Mouse (Mus musculus) heart, embryonic 14.5 days (tissue): ENCODE measurements around the gene Zbtb14. TPM values are rescaled to one million over a fixed set of nuclear protein-coding genes. Genes with fewer than 3 reads are reported as not detected.
A peak's percentile ranks its signal among the peaks of the same experiment; 100 is the strongest.

ENCODE experiments used
- ATAC-seq: fragments of 200-750 bp; cut with Nextera tagmentation; 2 replicates; pipeline ENCODE4 v1.8.0; 2017; ENCODE audit warnings: low read depth, moderate TSS enrichment; ENCODE audit not compliant: insufficient number of reproducible peaks, insufficient read depth, low FRiP score
- H3K27ac ChIP-seq, 2 experiments: fragments of 200-500 bp in 1 of 2; fragments of 300-500 bp in 1 of 2; sonication (generic) in 1 of 2; replicated peaks in 1 of 2; 2 replicates each; pipeline ENCODE4 v1.5.1; 2012 to 2014; ENCODE audit warnings: low read depth in 2 of 2, low read length in 2 of 2, control low read depth in 1 of 2, mild to moderate bottlenecking in 1 of 2, mixed read lengths in 1 of 2; ENCODE audit not compliant: control insufficient read depth in 1 of 2, insufficient read depth in 1 of 2
- H3K27me3 ChIP-seq: fragments of 300-500 bp; sonication (generic); 2 replicates; pipeline ENCODE4 v1.6.1; 2014; ENCODE audit warnings: mild to moderate bottlenecking, low read length, control low read depth; ENCODE audit not compliant: control insufficient read depth, insufficient read depth
- H3K36me3 ChIP-seq: fragments of 300-500 bp; sonication (generic); 2 replicates; pipeline ENCODE4 v1.6.1; 2014; ENCODE audit warnings: mild to moderate bottlenecking, control low read depth, low read length, mixed read lengths; ENCODE audit not compliant: control insufficient read depth, insufficient read depth
- H3K4me1 ChIP-seq, 2 experiments: fragments of 200-500 bp in 1 of 2; fragments of 300-500 bp in 1 of 2; sonication (generic) in 1 of 2; 2 replicates each; pipeline ENCODE4 v1.6.1; 2012 to 2014; ENCODE audit warnings: low read length in 2 of 2, control low read depth in 1 of 2, mixed read lengths in 1 of 2; ENCODE audit not compliant: control insufficient read depth in 2 of 2, insufficient read depth in 2 of 2
- H3K4me2 ChIP-seq: fragments of 300-500 bp; sonication (generic); 2 replicates; pipeline ENCODE4 v1.6.1; 2014; ENCODE audit warnings: mild to moderate bottlenecking, low read length
- H3K4me3 ChIP-seq, 2 experiments: fragments of 200-500 bp in 1 of 2; fragments of 300-500 bp in 1 of 2; sonication (generic) in 1 of 2; 2 replicates each; pipeline ENCODE4 v1.5.1; 2012 to 2014; ENCODE audit warnings: low read length in 2 of 2, mild to moderate bottlenecking in 2 of 2, control low read depth in 1 of 2, low read depth in 1 of 2, moderate library complexity in 1 of 2; ENCODE audit not compliant: control insufficient read depth in 1 of 2, insufficient read depth in 1 of 2
- H3K9ac ChIP-seq: fragments of 300-500 bp; sonication (generic); 2 replicates; pipeline ENCODE4 v1.6.1; 2014; ENCODE audit warnings: mild to moderate bottlenecking, low read length
- H3K9me3 ChIP-seq: fragments of 300-500 bp; sonication (generic); 2 replicates; pipeline ENCODE4 v1.6.1; 2016; ENCODE audit warnings: low read length, control low read depth; ENCODE audit not compliant: control insufficient read depth
- WGBS: fragments of 180-500 bp; shearing (Covaris S2); extraction: QIAGEN DNeasy Blood & Tissue Kit; methylation state at CpG from one replicate; pipeline ENCODE4 v1.1.7; 2014; 5-methylcytosine and 5-hydroxymethylcytosine counted together
- polyA plus RNA-seq: library from polyadenylated mRNA; unstranded; fragments of >200 nt; fragmentation: Nextera tagmentation; extraction: Ambion mirVana; gene quantifications from 2 replicates; pipeline ENCODE4 v1.2.1, GENCODE M21; 2014

Zbtb14 gene
- polyA plus RNA-seq, 1 experiment from 2014 or later: 15.0 TPM

GRCm38 (mm10) chr17:69396147-69397033 lies 13.5 kb downstream of the Zbtb14 start:
- H3K9ac ChIP-seq: no peak overlapping the region
- H3K9me3 ChIP-seq: no peaks in the 10 kb centered on the region
- WGBS: 22% methylated on average over 15 of the region's 16 CpGs
- no peaks in the 10 kb centered on the region for H3K27me3 ChIP-seq
- no peak for ATAC-seq
- H3K4me1 ChIP-seq: peaks cover 5 to 13% of the 10 kb centered on the region in 2 experiments; a peak in 3 of 4 replicates
- peaks cover 1% of the 10 kb centered on the region; the same call in 1 of the 2 replicates for H3K36me3 ChIP-seq
- H3K27ac ChIP-seq: 0 out of 4 replicates have a peak overlapping the region, but pooled peaks of 1 of the 2 experiments have one; percentile 39
- peak overlapping the region; percentile 57 for H3K4me2 ChIP-seq
- H3K4me3 ChIP-seq: peak overlapping the region; percentile 16 to 44; a peak in 3 of 4 replicates

GRCm38 (mm10) chr17:69397163-69397562 lies 14.3 kb downstream of the Zbtb14 start:
- H3K4me2 ChIP-seq: no peak overlapping the region; the same call in 1 of the 2 replicates
- no peaks in the 10 kb centered on the region for H3K9me3 ChIP-seq
- no peak overlapping the region for H3K27ac ChIP-seq
- peaks cover 5 to 13% of the 10 kb centered on the region in 2 experiments; a peak in 3 of 4 replicates for H3K4me1 ChIP-seq
- WGBS: 29% methylated on average over 5 of the region's 5 CpGs
- no peak overlapping the region for H3K9ac ChIP-seq
- no peak for ATAC-seq
- H3K36me3 ChIP-seq: no peaks in the 10 kb centered on the region
- no peak overlapping the region for H3K4me3 ChIP-seq
- no peaks in the 10 kb centered on the region for H3K27me3 ChIP-seq

GRCm38 (mm10) chr17:69398092-69398491 lies 15.2 kb downstream of the Zbtb14 start:
- H3K27me3 ChIP-seq: no peaks in the 10 kb centered on the region
- H3K4me3 ChIP-seq: no peak overlapping the region
- ATAC-seq: no peak
- no peak overlapping the region for H3K27ac ChIP-seq
- no peaks in the 10 kb centered on the region for H3K36me3 ChIP-seq
- peaks cover 5 to 13% of the 10 kb centered on the region in 2 experiments; a peak in 3 of 4 replicates for H3K4me1 ChIP-seq
- H3K4me2 ChIP-seq: no peak overlapping the region
- no peaks in the 10 kb centered on the region for H3K9me3 ChIP-seq
- H3K9ac ChIP-seq: no peak overlapping the region

GRCm38 (mm10) chr17:69401146-69401545 lies 18.3 kb downstream of the Zbtb14 start:
- H3K9me3 ChIP-seq: no peaks in the 10 kb centered on the region
- no peak overlapping the region for H3K4me2 ChIP-seq
- H3K4me1 ChIP-seq: peaks cover 4 to 7% of the 10 kb centered on the region in 2 experiments; a peak in 3 of 4 replicates
- H3K27me3 ChIP-seq: no peaks in the 10 kb centered on the region
- 72% methylated on average over 2 of the region's 2 CpGs for WGBS
- ATAC-seq: no peak
- H3K4me3 ChIP-seq: no peak overlapping the region
- H3K36me3 ChIP-seq: no peaks in the 10 kb centered on the region
- no peak overlapping the region for H3K9ac ChIP-seq
- no peak overlapping the region for H3K27ac ChIP-seq

GRCm38 (mm10) chr17:69416163-69416562 lies 33.3 kb downstream of the Zbtb14 start:
- H3K36me3 ChIP-seq: no peaks in the 10 kb centered on the region
- no peak for ATAC-seq
- peak overlapping the region; percentile 83 for H3K4me2 ChIP-seq
- peak overlapping the region; percentile 19 to 96; a peak in 1 of 4 replicates for H3K27ac ChIP-seq
- peak overlapping the region; percentile 94 for H3K9ac ChIP-seq
- H3K9me3 ChIP-seq: no peaks in the 10 kb centered on the region
- no peaks in the 10 kb centered on the region for H3K27me3 ChIP-seq
- H3K4me3 ChIP-seq: peak overlapping the region in 1 of 2 experiments; percentile 82; a peak in 3 of 4 replicates
- H3K4me1 ChIP-seq: 0 out of 4 replicates have a peak, but pooled peaks cover 0 to 5% of the 10 kb centered on the region in 2 experiments

- Histone ChIP-seq H3K9ac (peak overlapping the region; percentile 94), H3K4me3 (peak overlapping the region; percentile 82 to 97), H3K27ac (peak overlapping the region; percentile 96 to 99), H3K27me3 (no peaks in the 10 kb centered on the region), H3K4me2 (peak overlapping the region; percentile 83), H3K4me1 (0 out of 4 replicates have a peak, but pooled peaks cover 0 to 5% of the 10 kb centered on the region in 2 experiments), H3K9me3 (no peaks in the 10 kb centered on the region), H3K36me3 (no peaks in the 10 kb centered on the region)
- under 1% methylated on average over 56 of the region's 56 CpGs for WGBS
- peak; percentile 98 for ATAC-seq
These were observed 34.2 kb downstream of the Zbtb14 start for GRCm38 (mm10) chr17:69416920-69417661.

GRCm38 (mm10) chr17:69417724-69418373 lies 35.0 kb downstream of the Zbtb14 start:
- Histone ChIP-seq H3K9ac (peak overlapping the region; percentile 94), H3K27me3 (no peaks in the 10 kb centered on the region), H3K27ac (peak overlapping the region; percentile 96 to 99), H3K4me2 (peak overlapping the region; percentile 83), H3K36me3 (no peaks in the 10 kb centered on the region), H3K9me3 (no peaks in the 10 kb centered on the region), H3K4me3 (peak overlapping the region; percentile 82 to 97), H3K4me1 (0 out of 4 replicates have a peak, but pooled peaks cover 0 to 5% of the 10 kb centered on the region in 2 experiments)
- peak; percentile 40 for ATAC-seq
- WGBS: 2% methylated on average over 26 of the region's 26 CpGs
